Mouse (Mus musculus) pancreas, adult 10 weeks (tissue): Measurements from ENCODE around the gene Zfp458. TPM values are rescaled to one million over a fixed set of nuclear protein-coding genes. Genes with fewer than 3 reads are reported as not detected.

Source experiments
- polyA plus RNA-seq: library from polyadenylated mRNA; stranded (reverse); fragments of 350-450 nt; fragmentation: Illumina TruSeq; extraction: RNeasy Lipid Tissue Mini Kit (QIAGEN cat#74804); gene quantifications from one replicate; pipeline ENCODE4 v1.2.3, GENCODE M21; 2015; ENCODE audit warnings: low read depth, low replicate concordance; ENCODE audit not compliant: insufficient read depth

The Zfp458 gene
- polyA plus RNA-seq, result 0.30 TPM

GRCm38 (mm10) chr13:67278314-67278713 lies at the start of gene Zfp458:
Gene Zfp458 (minus strand): TSS chr13:67278466.

GRCm38 (mm10) chr13:67305822-67306672 lies 27.8 kb upstream of the Zfp458 start, which contains the start of gene Zfp457:
Gene Zfp457 (minus strand): TSS chr13:67306485.

Other genes with a start within 250 kb of the Zfp458 start
- not detected for gene Zfp712, start 217.3 kb downstream of the Zfp458 start, polyA plus RNA-seq
- 0.59 TPM for gene Zfp708, start 180.5 kb downstream of the Zfp458 start, polyA plus RNA-seq
- gene Gm28557, start 169.9 kb downstream of the Zfp458 start, polyA plus RNA-seq, result 1.6 TPM
- gene Rslcan18, start 162.2 kb downstream of the Zfp458 start, polyA plus RNA-seq, result not detected
- gene Zfp759, start 156.8 kb downstream of the Zfp458 start, polyA plus RNA-seq, result 0.76 TPM
- gene Rsl1, start 105.3 kb downstream of the Zfp458 start, polyA plus RNA-seq, result 2.9 TPM
- gene Zfp455, start 84.0 kb downstream of the Zfp458 start, polyA plus RNA-seq, result 0.31 TPM
- not detected for gene Zfp457, start 28.0 kb upstream of the Zfp458 start, polyA plus RNA-seq
- 1.4 TPM for gene Zfp595, start 54.1 kb upstream of the Zfp458 start, polyA plus RNA-seq
- gene Gm28044, start 82.1 kb upstream of the Zfp458 start, polyA plus RNA-seq, result not detected
- gene Zfp953, start 82.1 kb upstream of the Zfp458 start, polyA plus RNA-seq, result 0.57 TPM
- gene Gm28041, start 97.3 kb upstream of the Zfp458 start, polyA plus RNA-seq, result not detected
- 0.63 TPM for gene Zfp456, start 97.3 kb upstream of the Zfp458 start, polyA plus RNA-seq
- gene Zfp429, start 121.4 kb upstream of the Zfp458 start, polyA plus RNA-seq, result 2.0 TPM
- gene Zfp459, start 143.0 kb upstream of the Zfp458 start, polyA plus RNA-seq, result 0.65 TPM
- gene Zfp874a, start 173.2 kb upstream of the Zfp458 start, polyA plus RNA-seq, result 2.3 TPM
- 2.8 TPM for gene Zfp874b, start 205.8 kb upstream of the Zfp458 start, polyA plus RNA-seq
- gene Zfp58, start 222.1 kb upstream of the Zfp458 start, polyA plus RNA-seq, result 0.70 TPM
- 1.00 TPM for gene Gm26965, start 247.7 kb upstream of the Zfp458 start, polyA plus RNA-seq
- gene Zfp87, start 247.7 kb upstream of the Zfp458 start, polyA plus RNA-seq, result 5.5 TPM